Mouse (Mus musculus) cortical plate, adult 2 months (tissue): ENCODE measurements around the gene Dok4.
A peak's percentile ranks its signal among the peaks of the same experiment; 100 is the strongest.

Source experiments
- CTCF ChIP-seq: fragments of 200-500 bp; IDR thresholded peaks from 2 replicates; pipeline ENCODE4 v1.5.1; 2011; ENCODE audit warnings: mild to moderate bottlenecking, control low read depth, low read length; ENCODE audit not compliant: insufficient read depth; ENCODE audit errors: extremely low read depth
- POLR2A ChIP-seq: fragments of 200-500 bp; IDR thresholded peaks from 2 replicates; pipeline ENCODE4 v1.6.1; 2011; ENCODE audit warnings: mild to moderate bottlenecking, low read length, control low read depth; ENCODE audit not compliant: insufficient read depth; ENCODE audit errors: extremely low read depth

DNA sequence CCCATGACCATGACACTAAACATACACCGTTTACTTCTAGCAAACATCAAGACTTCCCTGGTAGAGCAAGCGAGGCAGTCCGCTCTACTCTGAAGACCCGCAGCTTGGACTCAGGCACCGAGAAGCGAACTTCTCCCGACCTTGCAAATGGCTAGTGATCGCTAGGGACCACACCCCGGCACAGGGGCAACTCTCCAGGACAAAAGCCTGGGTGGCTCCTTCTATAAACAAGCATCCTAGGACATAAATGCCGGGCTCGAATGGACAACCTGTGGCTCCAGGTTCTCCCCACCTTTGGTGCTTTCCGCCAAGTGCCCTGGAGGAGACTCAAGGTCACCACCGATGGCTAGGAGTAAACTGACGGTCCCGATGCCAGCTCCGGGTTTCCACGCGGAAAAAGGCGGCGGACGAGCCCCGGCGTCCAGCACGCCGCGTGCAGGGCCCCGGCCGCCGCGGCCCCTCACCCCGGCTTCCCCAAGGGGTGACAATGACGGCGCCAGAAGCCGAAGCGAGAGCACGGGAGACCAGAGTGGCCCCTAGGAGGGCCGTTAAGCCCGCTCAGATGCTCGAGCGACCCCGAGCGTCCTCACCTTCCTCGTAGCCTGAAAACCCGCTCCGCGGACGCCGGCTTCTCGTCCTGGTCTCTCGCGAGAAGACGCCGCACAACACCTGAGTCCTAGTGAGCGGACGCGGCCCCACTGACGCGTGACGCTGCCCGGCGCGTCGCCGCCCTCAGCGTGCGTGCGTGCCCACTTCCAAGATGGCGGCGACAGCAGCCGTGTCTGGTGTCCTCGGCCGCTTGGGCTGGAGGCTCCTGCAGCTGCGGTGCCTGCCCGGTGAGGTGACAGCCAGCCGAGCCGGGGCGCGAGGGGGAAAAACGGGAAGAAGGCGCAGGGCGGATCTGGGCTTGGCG, 38.2 kb downstream of the Dok4 start, which contains the start of the genes Coq9 and Ciapin1:
- TF ChIP-seq POLR2A (peak; percentile 84), CTCF (no peak)
